Mouse (Mus musculus) CD4-positive, CD25-positive, alpha-beta regulatory T cell, adult 4 months (primary cell): ENCODE measurements around the gene Tcp10a. TPM values are rescaled to one million over a fixed set of nuclear protein-coding genes. Genes with fewer than 3 reads are reported as not detected.
"Not testable (repeated sequence)": the region's sequence is repeated elsewhere in the genome, so short reads cannot be mapped to it uniquely, and the experiment has no call there.

Source experiments
- ATAC-seq: one replicate; pipeline ENCODE4 v1.8.0; 2017
- polyA plus RNA-seq, 2 experiments: library from polyadenylated mRNA; unstranded; fragments of 100-300 nt; shearing (Covaris generic); gene quantifications; one replicate each; pipeline ENCODE4 v1.2.1; 2017

Tcp10a gene
- not detected for polyA plus RNA-seq

- ATAC-seq, result not testable (repeated sequence)
Measured at GRCm38 (mm10) chr17:7324346-7324745, at the start of gene Tcp10a. Gene Tcp10a, plus strand, starts transcription at chr17:7324646.

- ATAC-seq, result no peak
Measured at GRCm38 (mm10) chr17:7278702-7279242, 45.7 kb upstream of the Tcp10a start.

GRCm38 (mm10) chr17:7279251-7279650, 45.2 kb upstream of the Tcp10a start:
- ATAC-seq, result no peak

- no peak for ATAC-seq
Measured at GRCm38 (mm10) chr17:7284297-7284910, 40.0 kb upstream of the Tcp10a start.

- no peak for ATAC-seq
Measured at GRCm38 (mm10) chr17:7285292-7285691, 39.2 kb upstream of the Tcp10a start.

- no peak for ATAC-seq
Measured at GRCm38 (mm10) chr17:7286422-7287050, 37.9 kb upstream of the Tcp10a start.

GRCm38 (mm10) chr17:7292012-7292684, 32.3 kb upstream of the Tcp10a start:
- no peak for ATAC-seq

- ATAC-seq, result peak; percentile 45
Measured at GRCm38 (mm10) chr17:7306278-7307196, 17.9 kb upstream of the Tcp10a start.

- not testable (repeated sequence) for ATAC-seq
Measured at GRCm38 (mm10) chr17:7315693-7316382, 8.6 kb upstream of the Tcp10a start.

- not testable (repeated sequence) for ATAC-seq
Measured at GRCm38 (mm10) chr17:7319789-7320188, 4.7 kb upstream of the Tcp10a start.

- not testable (repeated sequence) for ATAC-seq
Measured at GRCm38 (mm10) chr17:7326415-7326814, 2.0 kb downstream of the Tcp10a start.

GRCm38 (mm10) chr17:7332745-7333144, 8.3 kb downstream of the Tcp10a start:
- not testable (repeated sequence) for ATAC-seq

GRCm38 (mm10) chr17:7337381-7337780, 12.9 kb downstream of the Tcp10a start:
- ATAC-seq, result not testable (repeated sequence)

GRCm38 (mm10) chr17:7348765-7349164, 24.3 kb downstream of the Tcp10a start:
- ATAC-seq, result not testable (repeated sequence)

GRCm38 (mm10) chr17:7352596-7352995, 28.1 kb downstream of the Tcp10a start, which contains the start of gene Ttll2:
Gene Ttll2, minus strand, starts transcription at chr17:7352696.
- not testable (repeated sequence) for ATAC-seq

- not testable (repeated sequence) for ATAC-seq
Measured at GRCm38 (mm10) chr17:7359806-7360205, 35.4 kb downstream of the Tcp10a start.

- not testable (repeated sequence) for ATAC-seq
Measured at GRCm38 (mm10) chr17:7360749-7361465, 36.5 kb downstream of the Tcp10a start.

GRCm38 (mm10) chr17:7365615-7366014, 41.2 kb downstream of the Tcp10a start:
- ATAC-seq, result not testable (repeated sequence)

- ATAC-seq, result not testable (repeated sequence)
Measured at GRCm38 (mm10) chr17:7366265-7366664, 41.8 kb downstream of the Tcp10a start.

- not testable (repeated sequence) for ATAC-seq
Measured at GRCm38 (mm10) chr17:7366676-7367374, 42.4 kb downstream of the Tcp10a start.
